Mouse (Mus musculus) natural killer cell, adult 2 months (primary cell): ENCODE data around the gene Lbr.

ENCODE experiments used
- DNase-seq, 2 experiments: peaks; one replicate each; pipeline ENCODE4 v3.0.0; 2022; ENCODE audit warnings: low spot score in 2 of 2

The Lbr gene

DNA sequence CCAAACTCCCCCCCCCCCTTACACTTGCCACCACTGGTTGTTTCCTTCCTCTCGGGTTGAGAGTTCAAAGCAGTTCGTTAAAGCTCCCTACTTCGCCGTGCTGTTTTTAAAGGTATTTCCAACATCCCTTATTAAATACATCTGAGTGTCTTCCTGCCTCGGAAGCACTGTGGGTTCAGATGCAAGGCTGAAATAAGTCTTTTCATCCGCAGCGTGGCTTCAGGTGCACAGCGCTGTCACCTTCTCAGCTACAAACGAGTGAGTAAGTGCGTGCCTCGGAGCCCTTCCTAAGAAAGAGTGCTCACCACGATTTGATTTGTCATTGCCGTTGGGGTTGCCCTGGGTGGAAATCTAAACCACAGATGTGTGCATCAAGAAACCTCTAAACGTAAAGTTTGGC, at the start of gene Lbr:
TSS of gene Lbr (minus strand) at position 266 of the 400 bp plus-strand sequence.
- peak; percentile 36 to 42 for DNase-seq

DNA sequence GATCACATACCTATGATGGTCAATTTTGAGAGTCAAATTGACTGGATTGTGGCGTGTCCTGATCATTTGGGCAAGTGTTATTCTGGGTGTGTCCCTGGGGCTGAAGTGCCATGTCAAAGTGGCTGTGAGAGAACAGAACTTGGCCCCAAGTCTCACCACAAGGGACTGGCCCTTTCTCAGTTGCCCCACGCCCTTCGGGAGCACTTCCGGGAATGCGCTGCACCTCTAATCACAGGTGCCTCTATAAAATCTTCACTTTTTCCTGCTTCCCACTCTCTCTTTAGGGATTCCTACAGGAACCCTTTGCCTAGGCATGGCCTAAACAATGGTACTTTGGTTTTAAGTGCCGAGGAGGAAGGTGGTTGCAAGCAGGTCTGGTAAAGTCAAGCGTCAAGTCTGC, 46.8 kb upstream of the Lbr start:
- DNase-seq, result no peak

DNA sequence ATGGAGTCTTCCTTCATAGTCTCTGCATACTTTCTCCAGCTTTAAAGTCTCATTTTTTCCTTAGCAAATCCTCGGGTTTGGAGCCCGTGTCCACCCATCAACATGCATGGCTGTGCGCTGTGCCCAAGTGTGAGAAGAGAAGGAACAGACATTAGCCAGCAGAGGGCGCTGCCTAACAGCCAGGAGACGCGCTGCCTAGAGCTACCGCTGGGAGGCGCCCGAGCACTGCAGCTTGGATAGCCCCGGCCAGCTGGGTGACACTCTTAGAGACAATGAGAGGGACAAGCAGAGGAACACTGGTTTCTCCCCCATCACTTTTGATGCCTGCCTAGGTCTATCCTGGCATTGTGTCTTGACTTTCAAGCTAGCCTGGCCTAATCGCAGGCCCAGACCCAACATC, 46.0 kb upstream of the Lbr start:
- peak; percentile 88 to 91 for DNase-seq

DNA sequence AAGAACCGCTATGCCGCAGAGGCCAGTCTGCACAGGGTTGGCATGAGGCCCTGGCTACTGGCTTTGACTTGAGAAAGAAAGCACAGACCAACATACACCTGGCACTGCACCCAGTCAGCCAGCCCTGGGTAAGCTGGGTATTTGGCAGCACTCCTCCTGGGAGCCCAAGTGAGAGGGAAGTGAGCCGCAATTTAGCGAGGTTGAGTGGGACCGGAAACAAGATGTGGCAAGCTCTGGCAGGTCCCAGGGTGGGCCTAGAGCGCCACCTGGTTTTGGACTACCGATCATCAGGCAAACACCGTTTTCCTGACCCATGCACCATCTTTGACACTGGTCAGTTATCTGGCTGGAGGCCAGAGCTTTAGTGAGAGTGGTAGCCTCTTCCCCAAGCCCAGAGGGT, 38.7 kb upstream of the Lbr start:
- peak; percentile 70 to 74 for DNase-seq

DNA sequence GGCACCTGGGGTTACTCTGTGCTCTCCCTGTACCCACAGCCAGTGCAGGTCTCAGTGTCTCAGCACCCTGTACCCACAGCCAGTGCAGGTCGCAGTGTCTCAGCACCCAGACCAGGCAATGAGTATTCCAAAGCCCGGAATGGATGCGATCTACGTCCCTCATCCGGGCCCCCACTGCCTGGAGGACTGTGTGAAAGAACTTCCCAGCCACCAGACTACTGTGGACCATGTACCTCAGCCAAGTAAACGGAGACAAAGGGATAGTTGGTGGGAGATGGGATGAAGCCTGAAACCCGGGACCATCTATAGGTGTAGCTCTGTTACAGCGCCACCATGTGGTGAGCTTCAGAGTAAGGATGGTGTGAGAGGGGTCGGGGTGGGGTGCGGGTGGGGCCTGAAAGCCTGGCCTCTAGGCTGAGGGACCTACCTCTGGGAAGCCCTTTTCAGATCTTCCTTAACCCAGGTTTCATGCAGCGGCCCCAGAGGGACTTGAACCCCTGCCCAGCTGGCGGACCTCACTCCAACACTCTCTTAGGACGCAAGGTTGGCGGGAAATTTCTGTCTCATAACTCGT, 38.0 kb upstream of the Lbr start:
- no peak for DNase-seq

DNA sequence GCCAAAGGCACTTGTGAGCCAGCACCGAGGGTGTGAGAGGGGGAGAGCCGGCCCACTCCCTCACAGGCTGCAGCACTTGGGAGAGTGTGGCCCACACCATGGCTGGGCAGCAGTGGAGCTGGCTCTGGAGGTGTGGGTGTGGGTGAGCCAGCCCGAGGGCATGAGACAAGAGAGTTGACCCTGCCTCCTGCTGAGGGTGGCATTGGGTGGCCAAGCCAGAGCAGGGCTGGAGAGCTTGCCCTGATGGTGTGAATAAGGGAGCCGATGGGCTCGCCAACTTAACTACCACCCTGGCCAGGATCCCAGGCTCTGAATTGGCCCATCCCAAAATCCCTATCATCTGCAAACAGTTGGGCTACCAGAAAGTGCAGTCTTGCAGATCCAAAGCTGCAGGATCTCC, 35.6 kb upstream of the Lbr start:
- no peak for DNase-seq

DNA sequence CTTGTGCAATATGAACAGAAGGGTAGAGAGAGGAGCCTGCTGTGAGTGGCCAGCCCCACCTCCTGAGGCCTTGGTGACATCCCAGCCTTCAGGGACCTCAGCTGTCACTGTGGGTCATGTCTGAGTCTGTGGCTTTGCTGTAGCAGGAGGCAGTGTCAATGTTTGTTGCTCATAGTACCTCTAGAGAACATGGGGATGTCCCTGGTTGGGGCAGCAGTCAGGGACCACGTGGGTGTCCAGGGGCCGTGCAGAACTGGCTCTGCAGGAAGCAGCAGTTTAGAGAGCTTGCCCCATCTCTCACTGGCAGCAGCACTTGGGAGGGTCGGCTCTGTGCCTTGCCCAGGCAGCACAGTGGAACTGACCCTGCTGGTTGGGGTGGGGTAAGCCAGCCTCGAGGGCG, 34.2 kb upstream of the Lbr start:
- DNase-seq, result peak; percentile 61 to 78

DNA sequence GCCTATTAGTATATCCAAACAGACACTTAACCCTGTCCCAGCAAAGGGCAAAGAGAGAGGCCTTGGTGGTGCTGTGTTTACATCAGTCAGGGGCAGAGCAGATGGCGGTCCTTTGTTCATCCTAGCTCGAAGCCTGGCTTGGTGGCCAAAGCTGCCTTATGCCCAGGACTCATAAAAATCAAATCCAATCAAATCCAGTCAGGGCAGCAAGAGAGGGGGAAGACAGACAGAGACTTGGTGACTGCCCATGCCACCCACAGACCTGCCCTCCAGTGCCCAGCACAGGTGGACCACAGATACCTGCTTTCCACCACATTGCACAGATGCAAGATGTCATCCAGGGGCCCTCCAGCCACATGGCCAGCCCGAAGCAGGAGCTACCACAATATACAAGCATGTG, 33.8 kb upstream of the Lbr start:
- no peak for DNase-seq

DNA sequence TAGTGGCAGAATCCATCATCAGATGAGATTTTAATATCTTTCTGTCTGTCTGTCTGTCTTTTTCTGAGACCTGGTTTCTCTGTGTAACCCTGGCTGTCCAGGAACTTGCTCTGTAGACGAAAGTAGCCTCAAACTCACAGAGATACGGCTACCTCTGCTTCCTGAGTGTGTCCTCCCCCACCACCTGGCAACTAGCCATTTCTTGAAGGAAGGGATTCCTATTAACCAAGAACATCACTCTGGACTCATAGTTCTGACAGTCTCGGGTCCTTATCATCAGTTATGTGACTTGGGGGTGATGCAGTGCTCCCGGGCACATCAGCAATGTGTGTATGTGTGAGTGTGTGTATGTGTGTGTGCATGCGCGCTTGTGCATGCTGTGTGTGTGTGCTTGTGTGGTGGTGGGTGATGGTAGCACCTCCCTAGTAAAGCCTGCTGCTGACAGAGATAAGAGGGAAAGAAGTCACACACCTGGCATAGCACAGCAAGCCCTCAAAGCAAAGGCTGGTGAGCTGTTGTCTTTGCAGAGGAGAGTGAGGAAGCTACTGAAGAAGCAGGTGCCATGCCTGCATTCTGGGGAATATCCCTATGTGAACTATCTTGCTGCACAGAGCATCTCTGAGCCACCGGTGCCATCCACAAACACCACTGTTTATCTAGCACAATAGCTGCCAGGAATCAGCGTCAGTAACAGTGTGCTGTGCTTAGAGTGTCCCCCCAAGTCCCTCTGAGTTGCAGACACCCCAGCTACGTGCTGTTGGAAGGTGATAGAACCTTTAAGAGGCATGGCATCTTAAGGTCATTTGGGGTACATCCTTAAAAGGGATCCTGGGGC, 30.5 kb upstream of the Lbr start:
- DNase-seq, result no peak

DNA sequence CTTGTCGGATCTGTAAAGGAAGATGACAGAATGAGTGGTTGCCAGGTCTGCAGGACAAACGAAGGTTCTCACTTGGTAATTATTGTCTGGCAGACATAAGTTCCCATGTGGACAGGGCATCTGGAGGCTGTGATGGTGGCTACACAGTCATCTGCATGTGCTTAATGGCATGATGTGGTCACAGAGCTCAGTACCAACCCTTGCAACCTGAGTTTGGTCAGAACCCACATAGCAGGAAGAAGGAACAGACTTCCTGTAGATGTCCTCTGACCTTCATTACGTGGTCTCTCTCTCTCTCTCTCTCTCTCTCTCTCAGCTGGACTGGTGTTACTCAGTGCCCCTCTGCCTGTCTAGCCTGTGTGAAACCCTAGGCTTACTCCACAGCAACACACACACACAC, 29.8 kb upstream of the Lbr start:
- DNase-seq, result no peak

DNA sequence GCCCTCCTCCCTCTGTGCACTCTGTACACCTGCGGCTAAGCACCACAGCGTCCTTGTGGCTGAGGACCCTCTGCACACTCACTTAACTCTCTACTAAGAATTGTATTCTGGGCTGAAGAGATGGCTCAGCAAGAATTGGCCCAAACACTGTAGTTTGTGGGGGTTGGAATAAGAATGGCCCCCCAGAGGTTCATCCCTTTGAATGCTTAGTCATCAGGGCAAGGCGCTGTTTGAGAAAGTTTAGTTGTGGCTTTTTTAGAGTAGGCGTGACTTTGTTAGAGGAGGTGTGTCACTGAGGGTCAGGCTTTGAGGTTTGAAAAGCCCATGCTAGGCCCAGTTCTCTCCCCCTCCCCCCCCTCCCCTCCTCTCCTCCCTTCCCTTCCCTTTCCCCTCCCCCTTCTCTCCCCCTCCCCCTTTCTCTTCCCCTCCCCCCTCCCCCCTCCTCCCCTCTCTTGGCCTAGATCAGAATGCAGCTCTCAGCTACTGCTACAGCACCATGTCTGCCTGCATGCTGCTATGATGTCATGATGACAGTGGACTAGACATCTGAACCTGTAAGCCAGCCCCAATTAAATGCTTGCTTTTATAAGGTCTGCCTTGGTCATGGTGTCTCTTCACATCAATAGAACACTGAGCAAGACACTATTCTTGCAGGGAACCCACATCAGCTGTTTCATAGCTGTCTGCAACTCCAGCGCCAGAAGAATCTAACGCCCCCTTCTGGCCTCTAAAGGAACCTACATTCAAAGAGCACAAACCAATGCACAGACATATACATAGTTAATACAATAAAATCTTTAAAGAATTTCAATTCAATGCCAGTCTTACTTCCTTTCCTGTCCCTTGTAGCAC, 23.8 kb upstream of the Lbr start:
- peak in 1 of 2 experiments; percentile 45 for DNase-seq

DNA sequence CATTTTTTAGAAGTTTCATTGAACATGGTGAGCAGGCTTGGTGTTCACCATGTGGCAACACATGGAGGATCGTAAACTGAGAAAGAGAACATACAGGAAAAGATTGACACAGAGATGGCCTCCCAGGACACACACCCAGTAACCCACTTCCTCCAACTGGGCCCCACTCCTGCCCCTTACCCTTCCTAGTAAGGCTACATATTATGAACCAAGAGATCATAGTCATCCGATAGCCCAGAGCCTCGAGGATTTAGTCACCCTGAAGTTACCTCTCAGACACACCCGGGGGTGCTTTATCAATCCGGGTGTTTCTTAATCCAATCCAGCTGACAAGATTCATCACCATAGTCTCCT, 23.0 kb upstream of the Lbr start:
- no peak for DNase-seq

DNA sequence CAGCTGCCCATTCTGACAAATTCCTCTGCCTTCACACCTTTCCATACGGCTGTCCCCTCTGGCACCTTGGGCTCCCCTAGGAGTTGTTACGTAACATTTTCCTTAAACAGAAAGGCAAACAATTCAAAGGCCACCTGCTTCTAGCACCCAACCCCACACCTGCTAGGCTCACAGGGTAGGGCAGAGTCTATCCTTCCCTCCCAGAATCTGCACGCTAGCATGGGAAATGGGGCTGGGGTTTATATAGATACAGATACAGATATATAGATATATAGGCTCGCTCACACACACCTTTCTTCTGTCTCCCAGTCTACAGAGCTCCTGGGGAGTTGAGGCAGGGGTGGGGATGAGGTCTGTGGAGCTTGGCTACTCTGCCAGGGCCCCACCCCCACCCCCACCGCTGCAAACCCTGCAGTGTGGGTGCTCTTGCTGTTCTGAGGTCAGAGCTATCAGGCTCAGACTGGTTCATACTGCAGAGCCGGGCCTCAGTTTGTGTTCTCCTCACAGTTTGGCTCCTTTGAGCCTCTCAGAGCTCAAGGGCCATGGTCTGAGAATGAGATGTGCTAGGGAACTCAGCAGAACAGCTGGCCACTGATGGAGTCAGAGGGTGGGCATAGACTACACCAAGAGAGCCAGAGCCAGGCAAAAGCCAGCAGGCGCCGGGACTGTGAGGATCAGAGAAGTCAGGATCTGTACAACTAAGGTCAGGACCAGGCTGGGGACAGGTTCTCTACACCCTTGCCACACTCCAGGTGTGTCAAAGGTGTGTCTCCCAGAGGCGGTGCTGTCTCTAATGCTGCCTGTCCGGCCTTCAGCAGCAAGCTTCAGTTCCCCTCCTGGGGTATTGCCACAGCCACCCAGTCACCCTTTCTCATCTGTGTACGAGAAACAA, 22.4 kb upstream of the Lbr start:
- no peak for DNase-seq

DNA sequence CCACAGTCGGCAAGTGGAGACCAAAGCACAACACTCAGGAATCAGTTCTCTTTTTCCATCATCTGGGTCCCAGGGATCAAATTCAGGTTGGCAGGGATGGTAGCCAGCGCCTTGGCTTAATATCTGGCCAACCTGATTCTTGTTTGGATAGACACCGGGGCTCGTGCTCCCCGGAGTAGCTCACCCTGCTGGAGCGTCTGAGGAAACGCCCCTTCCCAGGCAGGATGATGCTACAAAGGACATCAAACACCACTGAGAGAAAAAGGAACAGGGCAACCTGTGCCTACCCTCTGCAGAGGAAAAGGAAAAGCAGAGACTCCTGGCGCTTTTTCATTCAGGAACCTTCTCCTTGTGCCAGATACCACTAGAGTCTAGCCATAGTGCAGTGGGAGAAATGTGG, 20.6 kb upstream of the Lbr start:
- DNase-seq, result no peak

DNA sequence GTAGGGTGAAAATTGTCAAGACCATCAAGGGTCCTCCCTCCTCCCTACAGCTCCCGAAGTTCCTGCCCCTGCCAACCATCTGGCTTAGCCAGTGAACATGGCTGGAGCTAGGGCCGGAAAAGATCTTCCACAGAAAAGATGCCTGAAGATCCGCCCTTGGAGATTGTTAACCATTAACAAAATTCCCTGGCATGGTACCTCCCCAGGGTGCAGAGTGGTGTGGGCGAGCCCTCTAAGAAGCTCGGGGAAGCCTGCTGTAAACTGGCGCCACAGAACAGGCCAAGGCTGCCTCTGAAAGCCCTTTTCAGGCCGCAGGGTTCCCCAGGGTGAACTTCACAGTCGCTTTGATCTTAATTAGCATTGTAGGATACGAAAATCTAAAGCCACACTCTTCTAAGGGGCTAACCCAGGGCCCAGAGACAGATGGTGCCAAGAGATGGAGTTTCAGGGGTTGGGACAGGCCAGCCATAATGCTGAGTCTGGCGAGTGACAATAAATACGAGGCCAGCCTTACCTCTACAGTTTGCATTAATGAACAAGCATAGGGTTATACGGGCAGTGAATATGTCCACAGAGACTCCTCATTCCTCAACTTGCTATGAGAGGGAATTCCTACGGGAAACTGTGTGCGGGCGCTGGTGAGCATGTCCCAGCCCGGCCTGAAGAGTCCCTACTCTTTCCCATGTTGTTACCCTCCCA, 20.0 kb upstream of the Lbr start:
- no peak for DNase-seq

DNA sequence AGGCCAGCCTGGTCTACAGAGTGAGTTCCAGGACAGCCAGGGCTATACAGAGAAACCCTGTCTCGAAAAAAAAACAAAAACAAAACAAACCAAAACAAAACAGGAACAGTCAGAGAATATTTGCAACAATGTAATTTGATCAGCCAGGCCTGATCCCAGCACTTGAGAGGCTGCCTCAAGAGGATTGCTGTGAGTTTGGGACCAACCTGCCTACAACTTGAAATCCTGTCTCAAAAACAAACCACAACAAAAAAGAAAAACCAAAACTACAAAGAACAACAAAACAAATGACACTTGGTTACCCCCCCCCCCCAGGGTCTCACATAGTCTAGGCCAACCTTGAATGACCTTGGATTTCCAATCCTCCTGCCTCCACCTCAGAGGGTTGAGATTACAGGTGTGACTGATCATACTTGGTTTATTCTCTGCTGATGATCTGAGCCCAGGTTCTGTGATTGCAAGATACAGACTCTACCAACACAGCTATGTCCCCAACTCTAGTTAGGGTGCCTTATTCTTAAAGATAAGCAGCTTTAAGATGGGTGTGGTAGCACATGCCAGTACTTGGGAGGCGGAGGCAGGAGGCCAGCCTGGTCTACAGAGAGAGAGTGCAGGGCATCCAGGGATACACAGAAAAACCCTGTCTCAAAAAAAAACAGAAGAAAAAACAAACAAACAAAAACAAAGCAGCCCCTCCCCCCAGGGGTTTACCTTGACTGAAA, 18.5 kb upstream of the Lbr start:
- DNase-seq, result no peak

DNA sequence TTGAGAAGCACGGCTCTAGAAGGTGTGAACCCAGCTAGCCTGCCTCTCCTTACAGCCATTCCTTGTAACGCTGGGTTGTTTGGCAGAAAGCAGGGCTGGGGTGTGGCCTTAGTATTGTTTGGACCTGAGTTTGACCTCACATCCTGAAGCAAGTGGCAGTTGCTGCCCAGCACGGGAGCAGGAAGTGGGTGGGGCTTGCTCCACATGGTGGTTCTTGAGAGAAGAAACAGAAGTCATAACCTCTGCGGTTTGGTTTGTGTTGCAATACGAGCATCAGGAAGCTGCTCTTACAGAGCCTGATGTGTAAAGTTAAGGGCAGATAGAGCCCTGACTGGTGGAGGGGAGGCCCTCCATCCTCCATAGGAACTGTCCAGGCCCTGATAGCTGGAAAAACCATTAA, 17.8 kb upstream of the Lbr start:
- DNase-seq, result peak; percentile 92 to 94

DNA sequence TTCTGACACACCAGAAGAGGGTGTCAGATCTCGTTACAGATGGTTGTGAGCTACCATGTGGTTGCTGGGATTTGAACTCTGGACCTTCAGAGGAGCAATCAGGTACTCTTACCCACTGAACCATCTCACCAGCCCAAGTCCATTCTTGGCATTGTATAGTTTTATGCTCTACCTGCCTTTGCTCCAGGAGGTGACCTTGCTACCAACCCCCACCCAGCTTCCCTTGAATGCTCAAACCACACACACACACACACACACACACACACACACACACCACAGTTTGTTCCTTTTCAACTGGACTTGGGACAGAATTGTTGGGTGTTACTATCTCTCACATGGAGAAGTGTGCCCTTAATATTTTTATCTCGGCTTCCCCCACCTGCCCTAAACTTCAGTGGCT, 13.5 kb upstream of the Lbr start:
- no peak for DNase-seq

DNA sequence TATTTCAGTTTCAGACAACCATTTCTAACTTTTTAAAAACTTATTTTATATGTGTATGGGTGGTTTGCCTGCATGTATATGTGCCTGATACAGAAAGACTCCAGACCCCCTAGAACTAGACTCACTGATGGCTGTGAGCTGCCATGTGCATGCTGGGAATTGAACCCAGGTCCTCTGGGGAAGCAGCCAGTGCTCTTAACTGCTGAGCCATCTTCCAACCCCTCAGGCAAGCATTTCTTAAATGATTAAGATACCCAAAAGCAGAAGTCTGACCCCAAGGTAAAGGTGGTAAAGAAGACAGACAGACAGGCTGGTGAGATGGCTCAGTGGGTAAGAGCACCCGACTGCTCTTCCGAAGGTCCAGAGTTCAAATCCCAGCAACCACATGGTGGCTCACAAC, 12.0 kb upstream of the Lbr start:
- DNase-seq, result no peak

DNA sequence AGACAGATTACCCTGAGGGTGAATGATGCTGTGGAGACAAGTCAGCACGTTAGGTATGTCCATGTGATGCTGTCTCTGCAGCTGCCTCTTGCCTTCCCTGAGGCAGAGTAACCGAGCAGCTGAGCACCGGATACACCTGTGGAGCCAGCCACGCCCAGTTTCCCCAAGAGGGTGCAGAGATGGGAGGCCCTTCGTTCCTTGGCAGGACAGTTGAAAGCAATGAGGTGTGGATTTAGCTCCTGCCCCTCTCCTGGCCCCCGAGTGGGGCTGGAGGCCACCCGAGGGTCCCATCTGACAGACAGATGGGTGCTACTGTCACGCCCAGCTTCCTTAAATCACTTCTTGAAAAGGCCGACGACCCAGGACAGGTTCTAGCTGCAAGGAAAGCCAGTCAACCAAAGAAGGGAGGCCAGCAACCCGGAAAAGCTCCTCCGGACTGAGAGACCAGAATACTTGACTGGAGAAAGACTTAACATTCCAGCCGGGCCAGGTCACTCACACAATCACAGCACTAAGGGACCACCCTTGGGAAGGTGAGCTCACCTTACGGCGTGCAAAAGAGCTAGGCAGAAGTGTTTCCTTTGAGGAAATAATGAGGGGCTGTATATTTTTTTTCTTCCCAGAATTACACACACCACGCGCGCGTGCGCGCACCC, 10.4 kb upstream of the Lbr start:
- DNase-seq, result peak; percentile 39 to 84
